Mouse (Mus musculus) heart, postnatal 0 days (tissue): ENCODE measurements around the gene Il17rc. TPM values are rescaled to one million over a fixed set of nuclear protein-coding genes. Genes with fewer than 3 reads are reported as not detected.

ENCODE experiments used
- ATAC-seq: fragments of 200-750 bp; cut with Nextera tagmentation; 2 replicates; pipeline ENCODE4 v1.8.0; 2017; ENCODE audit warnings: low read depth, moderate number of reproducible peaks, moderate library complexity; ENCODE audit not compliant: insufficient read depth
- DNase-seq: peaks from one replicate; pipeline ENCODE4 v3.0.0-alpha.2; 2016; ENCODE audit warnings: low spot score
- H3K27ac ChIP-seq: fragments of 300-500 bp; sonication (generic); 2 replicates; pipeline ENCODE4 v1.5.1; 2014; ENCODE audit warnings: low read depth, mild to moderate bottlenecking
- H3K27me3 ChIP-seq: fragments of 300-500 bp; sonication (generic); 2 replicates; pipeline ENCODE4 v1.6.1; 2014; ENCODE audit warnings: low read length, mixed read lengths; ENCODE audit not compliant: control insufficient read depth, insufficient read depth
- H3K36me3 ChIP-seq: fragments of 300-500 bp; sonication (generic); replicated peaks from 2 replicates; pipeline ENCODE4 v1.6.1; 2014; ENCODE audit warnings: low read length, mixed read lengths; ENCODE audit not compliant: control insufficient read depth, insufficient read depth
- H3K4me1 ChIP-seq: fragments of 300-500 bp; sonication (generic); 2 replicates; pipeline ENCODE4 v1.6.1; 2014; ENCODE audit warnings: antibody characterized with exemption; ENCODE audit not compliant: control insufficient read depth, insufficient read depth
- H3K4me2 ChIP-seq: fragments of 300-500 bp; sonication (generic); 2 replicates; pipeline ENCODE4 v1.6.1; 2014; ENCODE audit warnings: low read depth, mild to moderate bottlenecking, low read length, moderate library complexity
- H3K4me3 ChIP-seq: fragments of 300-500 bp; sonication (generic); 2 replicates; pipeline ENCODE4 v1.5.1; 2014; ENCODE audit warnings: low read depth, low read length
- H3K9ac ChIP-seq: fragments of 300-500 bp; sonication (generic); replicated peaks from 2 replicates; pipeline ENCODE4 v1.6.1; 2014; ENCODE audit warnings: low read depth, low read length, mixed read lengths
- H3K9me3 ChIP-seq: fragments of 300-500 bp; sonication (generic); replicated peaks from 2 replicates; pipeline ENCODE4 v1.6.1; 2016; ENCODE audit warnings: low read length; ENCODE audit not compliant: control insufficient read depth
- CTCF ChIP-seq: IDR thresholded peaks from 2 replicates; pipeline ENCODE4 v1.5.1; 2016; ENCODE audit warnings: antibody characterized with exemption, control low read depth, low read depth
- EP300 ChIP-seq: IDR thresholded peaks from 2 replicates; pipeline ENCODE4 v1.6.1; 2016; ENCODE audit warnings: antibody characterized with exemption, low read depth
- WGBS: fragments of 180-500 bp; shearing (Covaris S2); extraction: QIAGEN DNeasy Blood & Tissue Kit; methylation state at CpG from one replicate; pipeline ENCODE4 v1.1.7; 2014; 5-methylcytosine and 5-hydroxymethylcytosine counted together
- polyA plus RNA-seq: library from polyadenylated mRNA; unstranded; fragments of >200 nt; fragmentation: Nextera tagmentation; extraction: Ambion mirVana; gene quantifications from 2 replicates; pipeline ENCODE4 v1.2.1, GENCODE M21; 2015
- total RNA-seq: library from RNA; depleted of rRNA; stranded (reverse); fragments of >200 nt; gene quantifications from 2 replicates; pipeline ENCODE4 v1.2.3, GENCODE M21; 2014; ENCODE audit warnings: low replicate concordance; rRNA removed

Gene Il17rc
- total RNA-seq (20.3 and 22.1 TPM in 2 replicates), polyA plus RNA-seq (11.6 and 12.1 TPM in 2 replicates)

DNA sequence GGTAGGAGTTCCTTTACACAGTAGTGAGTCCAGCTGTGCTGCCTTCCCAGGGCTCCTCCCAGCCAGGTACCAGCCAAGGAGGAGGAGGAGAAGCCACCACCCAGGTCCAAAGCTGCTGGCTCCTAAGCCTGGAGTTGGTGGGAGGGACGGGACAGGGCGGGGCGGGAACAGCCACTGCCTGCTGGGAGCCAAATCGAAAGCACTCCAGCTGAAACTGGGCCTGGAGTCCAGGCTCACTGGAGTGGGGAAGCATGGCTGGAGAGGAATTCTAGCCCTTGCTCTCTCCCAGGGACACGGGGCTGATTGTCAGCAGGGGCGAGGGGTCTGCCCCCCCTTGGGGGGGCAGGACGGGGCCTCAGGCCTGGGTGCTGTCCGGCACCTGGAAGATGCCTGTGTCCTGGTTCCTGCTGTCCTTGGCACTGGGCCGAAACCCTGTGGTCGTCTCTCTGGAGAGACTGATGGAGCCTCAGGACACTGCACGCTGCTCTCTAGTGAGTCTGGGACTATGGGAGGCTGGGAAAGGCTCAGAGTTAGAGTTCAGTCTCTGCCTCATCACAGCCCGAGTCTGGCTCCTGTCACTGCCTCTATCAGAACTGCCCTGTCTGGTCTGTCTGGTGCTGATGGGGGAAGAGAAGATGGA is at the start of gene Il17rc:
Gene Il17rc, plus strand, starts transcription at position 131 of the 640 bp plus-strand sequence.
- peaks cover 10% of the 10 kb centered on the region; the same call in 1 of the 2 replicates for H3K27me3 ChIP-seq
- peak within 1 kb of the TSS; percentile 73 for H3K4me2 ChIP-seq
- H3K9me3 ChIP-seq: no peaks in the 10 kb centered on the region
- ATAC-seq: peak; percentile 55
- peaks cover 20% of the 10 kb centered on the region; the same call in 1 of the 2 replicates for H3K4me1 ChIP-seq
- DNase-seq: peak; percentile 53
- H3K9ac ChIP-seq: peak within 1 kb of the TSS; percentile 74
- no peaks in the 10 kb centered on the region for H3K36me3 ChIP-seq
- no peak for TF ChIP-seq CTCF
- TF ChIP-seq EP300: no peak
- peak within 1 kb of the TSS; percentile 46 for H3K4me3 ChIP-seq
- WGBS: 13% methylated on average over 12 of the region's 12 CpGs
- peak within 1 kb of the TSS; percentile 70 for H3K27ac ChIP-seq

DNA sequence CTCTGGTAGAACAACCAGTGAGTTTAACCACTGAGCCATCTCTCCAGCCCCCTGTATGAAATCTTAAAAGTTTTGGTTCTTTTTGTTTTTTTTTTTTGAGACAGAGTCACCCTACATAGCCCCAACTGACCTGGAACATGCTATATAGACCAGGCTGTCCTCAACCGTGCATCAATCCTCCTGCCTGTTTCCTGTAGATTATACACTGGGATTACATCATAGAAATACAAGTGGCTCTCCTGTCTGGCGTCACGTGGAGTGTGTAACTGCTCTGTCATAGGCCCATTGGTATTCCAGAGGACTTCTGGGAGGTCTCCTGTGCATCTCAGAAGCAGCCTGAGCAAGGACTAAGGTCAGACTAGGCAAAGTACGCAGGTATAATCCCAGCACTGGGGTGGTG is 48.2 kb upstream of the Il17rc start:
- H3K9ac ChIP-seq: no peak overlapping the region
- H3K4me3 ChIP-seq: no peak overlapping the region
- TF ChIP-seq CTCF: no peak
- no peak for TF ChIP-seq EP300
- no peaks in the 10 kb centered on the region for H3K27me3 ChIP-seq
- H3K4me1 ChIP-seq: peaks cover 9% of the 10 kb centered on the region; the same call in 1 of the 2 replicates
- H3K9me3 ChIP-seq: no peaks in the 10 kb centered on the region
- H3K36me3 ChIP-seq: no peaks in the 10 kb centered on the region
- no peak overlapping the region for H3K27ac ChIP-seq
- DNase-seq (no peak), ATAC-seq (no peak)
- 41% methylated on average over 4 of the region's 4 CpGs for WGBS
- H3K4me2 ChIP-seq: no peak overlapping the region

DNA sequence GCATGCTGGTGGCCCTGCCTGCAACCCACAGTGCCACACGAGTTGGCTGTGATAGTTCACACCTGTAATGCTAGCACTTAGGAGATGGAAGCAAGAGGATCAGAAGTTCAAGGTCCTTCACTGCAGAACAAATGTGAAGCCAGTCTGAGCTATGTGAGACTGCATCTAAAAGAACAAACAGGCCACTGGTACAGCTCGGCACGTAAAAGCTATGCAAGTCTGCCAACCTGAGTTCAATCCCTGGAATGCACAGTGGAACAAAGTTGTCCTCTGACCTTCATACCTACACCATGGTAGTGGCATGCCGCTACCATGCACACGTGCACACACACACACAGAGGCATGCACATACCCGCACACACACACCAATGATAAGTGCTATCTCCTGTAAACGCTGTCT is 47.0 kb upstream of the Il17rc start:
- ATAC-seq (no peak), DNase-seq (no peak)
- Histone ChIP-seq H3K4me2 (no peak overlapping the region), H3K36me3 (no peaks in the 10 kb centered on the region), H3K27me3 (no peaks in the 10 kb centered on the region), H3K27ac (no peak overlapping the region), H3K4me1 (0 out of 2 replicates have a peak, but pooled peaks cover 3% of the 10 kb centered on the region), H3K4me3 (no peak overlapping the region), H3K9ac (no peak overlapping the region), H3K9me3 (no peaks in the 10 kb centered on the region)
- 69% methylated on average over 7 of the region's 7 CpGs for WGBS
- TF ChIP-seq CTCF: no peak
- no peak for TF ChIP-seq EP300

DNA sequence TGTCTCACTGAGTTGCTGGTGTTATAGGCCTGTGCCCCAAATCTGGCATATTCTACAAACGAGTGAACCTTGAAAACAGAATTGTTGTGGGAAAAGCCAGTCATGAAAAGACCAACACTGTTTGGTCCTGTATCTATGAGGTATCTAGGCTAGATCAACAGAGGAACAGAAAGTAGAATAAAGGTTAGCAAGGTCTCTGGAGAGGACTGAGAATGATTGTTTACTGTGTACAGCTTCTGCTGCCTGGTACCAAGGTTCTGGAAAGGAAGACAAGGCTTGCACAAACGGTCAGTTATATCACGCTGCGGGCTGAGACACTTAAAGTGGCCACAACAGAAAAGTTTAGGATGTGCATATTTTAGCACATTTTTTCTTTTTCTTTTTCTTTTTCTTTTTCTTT is 44.5 kb upstream of the Il17rc start:
- no peak overlapping the region for H3K4me3 ChIP-seq
- H3K27me3 ChIP-seq: no peaks in the 10 kb centered on the region
- DNase-seq (no peak), ATAC-seq (no peak)
- H3K9me3 ChIP-seq: no peaks in the 10 kb centered on the region
- no peaks in the 10 kb centered on the region for H3K36me3 ChIP-seq
- H3K27ac ChIP-seq: no peak overlapping the region
- WGBS: 89% methylated on average over 4 of the region's 4 CpGs
- no peak overlapping the region for H3K4me2 ChIP-seq
- H3K9ac ChIP-seq: no peak overlapping the region
- no peaks in the 10 kb centered on the region for H3K4me1 ChIP-seq
- no peak for TF ChIP-seq CTCF
- no peak for TF ChIP-seq EP300

DNA sequence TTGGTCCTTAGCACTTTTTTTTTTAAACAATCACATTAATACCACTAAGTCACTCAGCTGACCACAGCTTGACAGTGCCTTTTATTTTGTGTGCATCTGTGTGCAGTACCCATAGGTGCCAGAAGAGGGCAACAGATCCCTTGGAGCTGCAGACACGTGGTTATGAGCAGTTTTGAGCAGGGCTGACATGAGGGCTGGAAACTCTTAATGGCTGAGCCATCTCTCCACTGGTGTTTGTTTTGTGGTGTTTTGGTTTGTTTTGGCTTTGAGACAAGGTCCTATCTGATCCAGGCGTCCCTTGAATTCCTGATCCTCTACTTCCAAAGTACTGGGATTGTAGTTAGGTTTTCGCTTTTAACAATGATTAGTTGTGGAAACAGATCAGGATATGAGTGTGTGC is 43.8 kb upstream of the Il17rc start:
- Histone ChIP-seq H3K4me1 (no peaks in the 10 kb centered on the region), H3K36me3 (no peaks in the 10 kb centered on the region), H3K27ac (no peak overlapping the region), H3K4me2 (no peak overlapping the region), H3K27me3 (no peaks in the 10 kb centered on the region), H3K9me3 (no peaks in the 10 kb centered on the region), H3K9ac (no peak overlapping the region), H3K4me3 (no peak overlapping the region)
- DNase-seq (peak; percentile 45), ATAC-seq (no peak)
- TF ChIP-seq CTCF (peak; percentile 58), EP300 (no peak)
- 56% methylated on average over 3 of the region's 3 CpGs for WGBS

DNA sequence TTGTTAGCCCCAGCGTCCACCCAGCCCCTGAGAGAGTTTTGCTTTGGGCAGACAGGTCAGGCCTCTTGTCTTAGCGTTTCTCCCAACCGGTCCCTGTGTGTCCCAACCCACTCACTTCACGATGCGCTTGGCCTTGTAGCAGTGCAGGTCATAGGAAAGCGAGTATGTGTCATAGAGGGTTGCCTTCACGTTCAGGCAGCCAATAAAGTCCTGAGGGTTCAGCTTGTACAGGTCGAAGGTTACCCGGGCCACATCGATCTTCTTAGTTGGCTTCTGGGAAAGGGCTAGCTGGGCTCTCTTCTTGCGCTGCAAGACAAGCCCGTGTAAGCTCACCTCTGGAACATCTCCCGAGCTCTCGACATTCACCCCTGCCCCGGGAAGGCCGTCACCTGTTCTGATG is 43.2 kb upstream of the Il17rc start:
- ATAC-seq (no peak; the same call in 1 of the 2 replicates), DNase-seq (no peak)
- 86% methylated on average over 16 of the region's 16 CpGs for WGBS
- H3K36me3 ChIP-seq: no peaks in the 10 kb centered on the region
- no peak overlapping the region for H3K27ac ChIP-seq
- no peak for TF ChIP-seq CTCF
- TF ChIP-seq EP300: no peak
- no peaks in the 10 kb centered on the region for H3K27me3 ChIP-seq
- H3K4me2 ChIP-seq: no peak overlapping the region
- H3K9me3 ChIP-seq: no peaks in the 10 kb centered on the region
- no peak overlapping the region for H3K4me3 ChIP-seq
- H3K9ac ChIP-seq: no peak overlapping the region
- no peaks in the 10 kb centered on the region for H3K4me1 ChIP-seq
